Mouse (Mus musculus) splenic B cell, adult 2 months (primary cell): ENCODE results near the gene Fgf4.
"Not testable (repeated sequence)": the region's sequence is repeated elsewhere in the genome, so short reads cannot be mapped to it uniquely, and the experiment has no call there.

Experiments used
- DNase-seq: peaks from one replicate; pipeline ENCODE4 v3.0.0-alpha.2; 2011; ENCODE audit warnings: low read depth, low spot score
- H3K27me3 ChIP-seq: 2 replicates; pipeline ENCODE4 v1.6.1; 2012; ENCODE audit warnings: mild to moderate bottlenecking, low read length, moderate library complexity, mixed read lengths; ENCODE audit not compliant: control insufficient read depth, poor library complexity, insufficient read depth, severe bottlenecking
- H3K36me3 ChIP-seq: 2 replicates; pipeline ENCODE4 v1.6.1; 2012; ENCODE audit warnings: mild to moderate bottlenecking, low read length, moderate library complexity, mixed read lengths; ENCODE audit not compliant: control insufficient read depth, poor library complexity, insufficient read depth, severe bottlenecking

Gene Fgf4

DNA sequence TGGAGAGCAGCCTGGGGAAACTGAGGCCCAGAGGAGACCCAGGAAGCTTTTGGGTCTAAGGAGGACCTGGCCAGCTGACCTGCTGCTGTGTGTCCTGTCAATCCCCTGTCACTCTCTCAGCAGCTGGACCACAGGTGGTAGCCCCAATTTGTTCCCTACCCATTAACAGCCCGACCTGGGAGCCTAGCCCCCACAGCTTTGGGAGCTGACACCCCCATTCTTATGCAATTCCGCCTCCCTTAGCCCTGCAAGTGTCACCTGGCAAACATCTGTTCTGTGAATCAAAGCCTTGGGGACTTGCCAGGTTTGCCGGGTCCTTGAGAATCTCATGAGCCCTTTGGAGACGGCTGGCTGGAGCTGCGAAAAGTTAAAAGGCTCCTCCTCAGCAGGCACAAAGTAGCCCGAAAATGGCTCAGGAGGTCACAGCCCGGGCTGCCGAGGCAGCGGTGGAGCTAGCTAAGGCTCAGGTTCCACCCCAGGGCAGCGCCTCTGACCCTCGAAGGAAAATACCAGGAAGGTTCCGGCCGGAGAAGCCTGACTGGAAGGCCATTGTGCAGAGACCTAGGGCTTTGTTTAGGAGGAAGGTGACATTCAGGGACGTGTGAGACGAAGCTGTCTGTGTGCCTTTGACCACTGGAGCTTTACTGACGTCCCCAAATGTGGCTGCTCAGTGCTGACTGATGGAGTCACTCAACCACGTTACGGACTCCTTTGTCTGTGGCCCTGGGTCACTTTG lies 41.6 kb downstream of the Fgf4 start:
- Histone ChIP-seq H3K27me3 (no peaks in the 10 kb centered on the region), H3K36me3 (no peaks in the 10 kb centered on the region)
- no peak for DNase-seq

DNA sequence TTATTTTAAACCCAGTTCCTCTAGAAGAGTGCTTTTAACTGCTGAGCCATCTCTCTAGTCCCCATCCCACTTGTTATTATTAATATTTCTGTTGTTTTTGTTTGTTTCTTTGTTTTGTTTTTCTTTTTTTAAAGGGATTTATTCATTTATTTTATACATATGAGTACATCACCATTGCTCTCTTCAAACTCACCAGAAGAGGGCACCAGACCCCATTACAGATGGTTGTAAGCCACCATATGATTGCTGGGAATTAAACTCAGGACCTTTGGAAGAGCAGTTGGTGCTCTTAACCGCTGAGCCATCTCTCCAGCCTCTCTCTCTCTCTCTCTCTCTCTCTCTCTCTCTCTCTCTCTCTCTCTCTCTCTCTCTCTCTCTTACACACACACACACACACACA lies 43.5 kb downstream of the Fgf4 start:
- H3K36me3 ChIP-seq, DNase-seq, H3K27me3 ChIP-seq: not testable (repeated sequence)

DNA sequence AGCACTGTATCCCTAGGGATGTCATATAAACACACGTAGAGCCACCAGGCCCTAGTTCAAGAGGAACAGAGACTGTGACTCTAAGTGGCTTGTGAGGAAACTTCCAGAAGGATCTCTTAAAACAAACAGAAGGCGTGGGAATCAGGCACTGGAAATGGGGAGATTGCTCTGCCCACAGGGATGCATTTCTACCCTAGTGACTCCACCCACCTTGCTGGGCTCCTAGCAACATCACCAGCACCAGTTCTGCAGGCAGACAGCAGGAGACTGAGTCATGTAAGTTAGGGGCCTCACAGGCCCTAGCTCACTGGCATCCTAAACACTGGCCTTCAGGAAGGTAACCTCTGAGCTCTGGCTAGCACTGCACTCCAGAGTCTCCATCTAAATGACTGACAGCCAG lies 44.7 kb downstream of the Fgf4 start:
- DNase-seq = no peak
- H3K27me3 ChIP-seq = 0 out of 2 replicates have a peak, but pooled peaks cover 3% of the 10 kb centered on the region
- no peaks in the 10 kb centered on the region for H3K36me3 ChIP-seq

DNA sequence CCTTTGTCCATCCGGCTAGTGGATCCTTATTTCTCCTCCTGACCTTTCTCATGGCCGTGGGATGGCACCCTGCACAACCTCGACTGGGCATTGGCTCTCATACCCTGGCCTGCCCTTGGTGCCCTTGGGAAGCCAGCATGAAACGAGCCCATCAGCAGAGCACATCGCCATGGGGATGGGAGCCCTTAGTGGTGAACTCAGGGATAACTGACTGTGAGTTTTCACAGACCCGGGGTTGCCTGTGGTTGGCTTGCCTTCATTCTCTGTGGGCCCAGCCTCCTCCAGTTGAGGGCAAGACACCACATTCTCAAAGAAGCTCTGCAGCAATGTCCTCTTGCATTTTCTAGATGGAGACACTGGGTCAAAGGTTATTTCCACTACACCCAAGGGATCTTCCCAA lies 45.2 kb downstream of the Fgf4 start:
- 0 out of 2 replicates have a peak, but pooled peaks cover 3% of the 10 kb centered on the region for H3K27me3 ChIP-seq
- no peak for DNase-seq
- H3K36me3 ChIP-seq = no peaks in the 10 kb centered on the region

DNA sequence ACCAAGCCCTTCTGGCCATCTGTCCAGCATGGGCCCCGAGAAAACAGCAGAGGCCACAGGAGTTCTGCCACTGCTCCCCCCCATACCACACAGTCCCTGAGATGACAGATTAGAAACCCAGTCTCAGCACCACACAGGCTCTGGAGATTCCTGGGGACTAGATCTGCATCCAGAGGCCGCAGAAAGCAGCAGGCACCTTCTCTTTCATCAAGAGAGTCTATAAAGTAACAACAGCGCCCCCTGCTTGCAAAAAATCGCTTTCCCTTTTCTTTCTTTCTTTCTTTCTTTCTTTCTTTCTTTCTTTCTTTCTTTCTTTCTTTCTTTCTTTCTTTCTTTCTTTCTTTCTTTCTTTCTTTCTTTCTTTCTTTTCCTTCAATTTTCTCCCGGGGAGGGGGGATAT lies 47.0 kb downstream of the Fgf4 start:
- peak; percentile 24 for DNase-seq
- H3K36me3 ChIP-seq = no peaks in the 10 kb centered on the region
- H3K27me3 ChIP-seq = 0 out of 2 replicates have a peak, but pooled peaks cover 3% of the 10 kb centered on the region

DNA sequence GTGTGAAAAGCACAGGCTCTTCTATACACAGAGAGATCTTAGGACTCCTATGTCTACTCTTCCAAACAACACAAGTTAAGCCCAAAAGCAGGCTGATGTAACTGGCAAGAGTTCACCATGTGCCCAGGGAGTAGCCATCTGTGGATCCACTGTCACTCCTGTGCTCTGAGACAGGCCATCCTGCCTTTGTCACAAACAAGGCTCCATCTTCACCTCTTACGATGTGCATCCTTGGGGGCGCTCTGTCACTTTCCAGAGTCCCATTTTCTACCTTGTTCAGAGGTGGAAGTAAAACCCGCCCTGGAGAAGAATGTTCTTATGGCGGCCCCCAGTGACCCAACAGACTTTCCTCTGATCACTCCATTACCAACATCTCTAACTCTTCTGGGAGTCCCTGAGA lies 47.5 kb downstream of the Fgf4 start:
- no peak for DNase-seq
- Histone ChIP-seq H3K27me3 (0 out of 2 replicates have a peak, but pooled peaks cover 3% of the 10 kb centered on the region), H3K36me3 (no peaks in the 10 kb centered on the region)

DNA sequence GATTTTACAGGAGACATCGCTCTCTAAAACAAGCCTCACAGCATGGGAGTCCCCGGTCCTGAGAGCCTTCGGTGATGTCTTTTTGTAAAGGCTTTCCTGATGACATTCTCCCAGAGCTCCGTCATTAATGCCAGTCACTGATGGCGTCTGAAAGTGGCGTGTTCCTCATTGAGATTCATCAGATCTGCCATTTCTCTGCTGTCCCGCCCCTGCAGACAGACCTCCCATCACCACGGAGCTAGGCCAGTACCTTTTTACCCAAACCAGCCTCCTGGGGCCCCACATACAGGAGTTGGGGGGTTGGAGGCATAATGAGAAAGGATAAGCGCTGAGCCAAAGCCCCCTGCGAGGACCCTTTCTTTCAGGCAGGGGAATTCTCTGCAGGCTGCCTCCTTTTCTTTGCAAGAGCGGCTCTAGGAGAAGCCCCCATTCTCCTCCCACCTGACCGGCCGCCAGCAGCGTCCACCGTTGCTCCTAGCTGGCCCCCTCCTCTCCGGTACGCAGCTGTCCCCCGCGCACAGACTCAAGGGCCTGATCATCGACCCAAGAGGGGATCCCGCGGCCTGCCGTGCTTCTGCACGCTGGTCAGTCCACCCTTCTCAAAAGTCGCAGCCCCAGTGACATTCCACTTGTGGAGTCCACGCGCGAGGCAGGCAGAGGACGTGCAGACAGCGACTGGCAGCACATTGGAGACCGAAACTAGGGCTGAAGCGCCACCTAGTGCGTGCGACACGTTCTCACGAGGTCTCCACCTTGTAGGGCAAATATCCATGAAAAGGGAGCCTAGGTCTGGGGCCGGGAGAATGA lies 48.3 kb downstream of the Fgf4 start:
- DNase-seq = peak; percentile 66
- Histone ChIP-seq H3K27me3 (0 out of 2 replicates have a peak, but pooled peaks cover 3% of the 10 kb centered on the region), H3K36me3 (no peaks in the 10 kb centered on the region)

DNA sequence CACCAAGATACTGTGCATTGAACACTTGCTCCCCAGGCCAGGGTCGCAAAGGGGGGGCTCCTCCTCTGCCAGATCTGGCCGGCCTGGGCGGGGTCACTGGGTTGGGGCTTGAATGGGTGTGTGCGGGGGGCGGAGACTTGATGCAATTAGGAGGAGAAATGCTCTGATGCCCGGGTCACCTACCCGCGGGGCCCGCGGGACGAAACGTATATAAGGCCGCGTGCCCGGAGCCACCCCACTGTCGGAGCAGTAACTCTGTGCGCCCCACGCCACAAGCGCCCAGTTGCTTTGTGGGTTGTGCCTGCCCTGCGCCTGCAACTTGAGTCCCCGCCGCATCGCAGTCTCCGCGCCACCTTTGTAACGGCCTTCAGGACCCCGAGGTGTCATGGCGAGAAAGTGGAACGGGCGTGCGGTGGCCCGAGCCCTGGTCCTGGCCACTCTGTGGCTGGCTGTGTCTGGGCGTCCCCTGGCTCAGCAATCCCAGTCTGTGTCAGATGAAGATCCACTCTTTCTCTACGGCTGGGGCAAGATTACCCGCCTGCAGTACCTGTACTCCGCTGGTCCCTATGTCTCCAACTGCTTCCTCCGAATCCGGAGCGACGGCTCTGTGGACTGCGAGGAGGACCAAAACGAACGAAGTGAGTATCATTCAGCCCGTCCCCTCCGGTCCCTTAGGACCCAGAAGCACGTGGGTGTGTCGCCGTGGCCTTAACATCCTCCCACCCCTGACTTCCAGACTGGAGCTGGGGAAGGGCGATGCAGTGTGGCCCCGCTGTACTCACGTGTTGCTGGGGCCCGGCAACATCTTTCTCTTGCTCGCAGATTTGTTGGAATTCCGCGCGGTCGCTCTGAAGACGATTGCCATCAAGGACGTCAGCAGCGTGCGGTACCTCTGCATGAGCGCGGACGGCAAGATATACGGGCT lies 49.4 kb downstream of the Fgf4 start, which contains the start of gene Fgf15:
Gene Fgf15 (plus strand): TSS at position 238 of the 925 bp plus-strand sequence.
- no peaks in the 10 kb centered on the region for H3K36me3 ChIP-seq
- no peak for DNase-seq
- H3K27me3 ChIP-seq = 0 out of 2 replicates have a peak, but pooled peaks cover 3% of the 10 kb centered on the region

DNA sequence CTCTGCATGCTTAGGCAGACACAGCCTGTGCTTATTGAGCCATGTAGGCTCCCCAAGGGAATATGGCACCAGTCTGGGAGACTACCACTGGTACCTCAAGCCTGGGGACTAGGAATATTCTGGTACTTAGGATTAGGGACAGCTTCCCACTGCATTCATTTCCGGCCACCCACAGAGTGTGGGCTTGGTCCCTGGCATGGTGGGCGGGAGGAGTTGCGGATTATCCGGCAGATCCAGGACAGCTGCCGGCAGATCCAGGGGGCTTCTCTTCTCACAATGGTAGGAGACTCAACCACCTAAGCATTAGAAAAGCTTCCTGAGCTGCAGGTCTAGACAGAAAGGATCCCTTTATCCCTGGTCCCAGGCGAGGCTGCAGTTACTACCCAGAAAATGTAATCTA lies 51.3 kb downstream of the Fgf4 start:
- 0 out of 2 replicates have a peak, but pooled peaks cover 3% of the 10 kb centered on the region for H3K27me3 ChIP-seq
- no peaks in the 10 kb centered on the region for H3K36me3 ChIP-seq
- no peak for DNase-seq

DNA sequence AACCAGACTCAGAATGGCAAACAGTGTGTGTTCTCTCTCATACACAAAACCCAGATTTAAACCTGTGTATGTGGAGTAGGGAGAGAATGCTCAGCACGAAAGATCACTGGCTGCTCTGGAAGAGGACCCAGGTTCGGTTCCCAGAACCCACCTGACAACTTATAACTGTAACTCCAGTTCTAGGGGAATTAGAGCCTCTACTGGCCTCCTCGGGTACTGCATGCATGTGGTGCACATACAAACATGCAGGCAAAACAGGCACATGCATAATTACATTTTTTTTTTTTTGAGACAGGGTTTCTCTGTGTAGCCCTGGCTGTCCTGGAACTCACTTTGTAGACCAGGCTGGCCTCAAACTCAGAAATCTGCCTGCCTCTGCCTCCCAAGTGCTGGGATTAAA lies 58.3 kb downstream of the Fgf4 start:
- not testable (repeated sequence) for H3K36me3 ChIP-seq, H3K27me3 ChIP-seq
- peak; percentile 31 for DNase-seq

DNA sequence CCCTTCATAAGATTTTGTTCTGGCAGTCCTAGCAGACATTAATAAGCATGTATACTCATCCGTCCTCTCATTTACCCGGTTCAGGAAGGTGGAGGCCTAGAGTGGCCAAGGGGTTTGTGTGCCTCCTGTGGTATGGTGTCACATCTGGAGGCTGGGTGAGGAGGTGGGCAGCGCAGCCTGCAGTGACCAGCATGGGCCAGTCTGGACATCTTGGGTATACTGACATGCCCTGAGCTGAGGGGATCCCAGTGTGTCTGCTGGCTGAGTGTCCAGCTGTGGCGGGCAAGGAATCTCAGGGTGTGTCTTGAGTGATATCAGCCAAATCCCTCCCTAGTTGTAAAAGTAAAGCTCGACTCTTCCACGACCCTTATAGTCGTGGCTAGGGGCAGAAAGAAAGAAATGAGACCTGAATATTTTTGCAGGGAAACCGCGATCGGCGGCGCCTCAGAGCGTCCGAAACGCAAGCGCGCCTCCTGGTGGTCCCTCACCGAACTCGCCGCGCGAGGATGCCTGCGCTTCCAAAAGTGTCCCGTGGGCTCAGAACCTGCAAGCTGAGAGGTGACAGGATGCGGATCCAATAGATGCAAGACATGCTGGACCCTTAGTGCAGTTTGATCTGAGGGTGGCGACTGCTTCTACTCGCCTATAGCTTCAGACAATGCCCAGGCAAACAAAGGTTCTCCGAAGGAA lies 59.7 kb downstream of the Fgf4 start:
- Histone ChIP-seq H3K27me3 (no peaks in the 10 kb centered on the region), H3K36me3 (no peaks in the 10 kb centered on the region)
- peak; percentile 76 for DNase-seq

DNA sequence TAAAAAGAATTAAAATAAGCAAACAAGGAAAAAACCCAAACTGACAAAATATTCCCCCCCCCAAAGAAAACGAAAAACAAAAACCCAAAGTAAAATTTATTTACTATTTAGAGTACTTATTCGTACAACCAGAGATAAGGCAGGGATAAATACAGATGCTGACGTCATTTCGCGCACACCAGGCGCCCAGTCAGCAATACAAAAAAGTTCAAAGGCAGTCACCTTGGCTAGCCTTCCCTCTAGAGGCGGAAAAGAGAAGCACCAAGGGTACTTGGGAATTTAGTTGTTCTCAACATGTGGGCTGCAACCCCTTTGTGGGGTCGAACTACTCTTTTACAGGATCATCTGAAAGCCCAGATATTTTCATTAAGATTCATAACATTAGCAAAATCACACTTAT lies 60.6 kb downstream of the Fgf4 start:
- Histone ChIP-seq H3K27me3 (no peaks in the 10 kb centered on the region), H3K36me3 (no peaks in the 10 kb centered on the region)
- DNase-seq = peak; percentile 48

DNA sequence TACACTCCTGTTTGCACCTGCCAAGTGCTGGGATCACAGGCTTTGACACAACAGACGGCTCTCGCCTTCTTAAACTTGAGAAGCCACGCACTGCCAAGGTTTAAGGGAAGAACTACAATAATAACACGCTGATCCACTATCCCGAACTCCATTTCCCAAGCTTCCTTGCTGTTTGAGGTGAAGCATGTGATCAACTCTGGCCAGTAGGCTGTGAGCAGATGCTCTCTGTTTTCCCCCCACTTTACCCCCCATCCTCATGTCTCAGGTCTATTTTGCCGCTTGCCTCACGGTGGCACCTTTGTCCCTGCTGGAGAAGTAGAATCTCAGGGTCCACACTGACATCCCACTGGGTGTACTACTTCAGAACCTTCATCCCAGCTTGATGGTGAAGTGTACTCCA lies 61.5 kb downstream of the Fgf4 start:
- DNase-seq = no peak
- no peaks in the 10 kb centered on the region for H3K27me3 ChIP-seq
- no peaks in the 10 kb centered on the region for H3K36me3 ChIP-seq

DNA sequence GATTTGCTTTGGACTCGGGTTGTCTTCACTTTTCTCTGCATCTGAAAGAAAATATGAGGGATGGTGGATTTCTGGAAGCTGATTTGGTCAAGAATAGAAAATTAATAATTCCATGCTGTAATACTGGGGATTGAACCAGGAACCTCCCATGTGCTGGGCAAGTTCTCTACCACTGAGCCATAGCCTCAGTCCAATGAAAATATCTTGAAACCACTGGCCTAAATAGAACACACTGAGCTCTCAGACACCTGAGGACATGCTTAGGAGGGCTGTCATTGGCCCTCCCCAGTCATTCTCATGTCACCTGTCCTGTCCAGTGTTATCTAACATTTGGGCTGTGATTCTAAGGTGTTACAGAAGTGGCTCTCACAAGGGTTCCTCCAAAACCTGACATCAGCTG lies 64.0 kb downstream of the Fgf4 start:
- H3K36me3 ChIP-seq = no peaks in the 10 kb centered on the region
- DNase-seq = no peak
- no peaks in the 10 kb centered on the region for H3K27me3 ChIP-seq
